Mouse (Mus musculus) brown adipose tissue, adult 24 weeks (tissue): Measurements from ENCODE around the gene Fam71f1. TPM values are rescaled to one million over a fixed set of nuclear protein-coding genes. Genes with fewer than 3 reads are reported as not detected.
"Not testable (repeated sequence)": the region's sequence is repeated elsewhere in the genome, so short reads cannot be mapped to it uniquely, and the experiment has no call there.

Experiments
- H3K27ac ChIP-seq: fragments of 200-500 bp; replicated peaks from 2 replicates; pipeline ENCODE4 v1.5.1; 2012; ENCODE audit warnings: low read depth, mild to moderate bottlenecking, low read length
- H3K4me1 ChIP-seq: fragments of 200-500 bp; 2 replicates; pipeline ENCODE4 v1.6.1; 2012; ENCODE audit warnings: low read length, mixed read lengths; ENCODE audit not compliant: control insufficient read depth, insufficient read depth, insufficient read length
- H3K4me3 ChIP-seq: fragments of 200-500 bp; 2 replicates; pipeline ENCODE4 v1.5.1; 2012; ENCODE audit warnings: low read depth, mild to moderate bottlenecking, low read length, moderate library complexity; ENCODE audit not compliant: insufficient read depth
- polyA plus RNA-seq: library from polyadenylated mRNA; stranded (reverse); fragments of >200 nt; gene quantifications from 2 replicates; pipeline ENCODE4 v1.2.4, GENCODE M21; 2012; ENCODE audit not compliant: missing spikeins, insufficient read depth, insufficient read length

Fam71f1 gene
- polyA plus RNA-seq, 1 experiment = not detected

GRCm38 (mm10) chr6:29308846-29309605, 9.9 kb upstream of the Fam71f1 start:
- Histone ChIP-seq H3K4me1 (no peaks in the 10 kb centered on the region), H3K4me3 (no peak overlapping the region), H3K27ac (no peak overlapping the region)

- Histone ChIP-seq H3K27ac (no peak overlapping the region), H3K4me3 (no peak overlapping the region), H3K4me1 (no peaks in the 10 kb centered on the region)
Measured at GRCm38 (mm10) chr6:29313690-29314202, 5.2 kb upstream of the Fam71f1 start.

- Histone ChIP-seq H3K4me1 (no peaks in the 10 kb centered on the region), H3K27ac (no peak overlapping the region), H3K4me3 (no peak overlapping the region)
Measured at GRCm38 (mm10) chr6:29317286-29317685, 1.7 kb upstream of the Fam71f1 start.

DNA sequence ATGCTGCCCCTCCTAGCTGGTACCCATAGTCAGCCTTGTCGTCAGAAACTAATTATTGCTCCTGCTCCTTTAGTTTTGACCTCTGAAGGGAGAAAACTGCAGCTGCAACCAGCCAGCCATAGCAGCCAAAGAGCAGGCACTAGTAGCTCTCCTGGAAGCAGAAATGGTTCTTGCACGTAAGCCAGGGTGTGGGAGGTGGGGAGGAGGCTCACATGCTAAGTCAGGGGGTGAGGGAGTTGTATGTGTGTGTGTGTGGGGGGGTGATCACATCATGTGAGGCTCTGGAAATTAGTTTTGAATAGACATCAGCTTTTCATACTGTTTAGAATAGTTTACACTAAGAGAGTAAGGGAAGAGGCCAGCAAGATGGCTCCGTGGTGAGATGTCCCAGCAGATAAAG, 999 bp upstream of the Fam71f1 start:
- Histone ChIP-seq H3K4me1 (no peaks in the 10 kb centered on the region), H3K27ac (no peak overlapping the region), H3K4me3 (no peak overlapping the region)

GRCm38 (mm10) chr6:29321586-29321985, 2.6 kb downstream of the Fam71f1 start:
- no peaks in the 10 kb centered on the region for H3K4me1 ChIP-seq
- H3K4me3 ChIP-seq = no peak overlapping the region
- H3K27ac ChIP-seq = no peak overlapping the region

DNA sequence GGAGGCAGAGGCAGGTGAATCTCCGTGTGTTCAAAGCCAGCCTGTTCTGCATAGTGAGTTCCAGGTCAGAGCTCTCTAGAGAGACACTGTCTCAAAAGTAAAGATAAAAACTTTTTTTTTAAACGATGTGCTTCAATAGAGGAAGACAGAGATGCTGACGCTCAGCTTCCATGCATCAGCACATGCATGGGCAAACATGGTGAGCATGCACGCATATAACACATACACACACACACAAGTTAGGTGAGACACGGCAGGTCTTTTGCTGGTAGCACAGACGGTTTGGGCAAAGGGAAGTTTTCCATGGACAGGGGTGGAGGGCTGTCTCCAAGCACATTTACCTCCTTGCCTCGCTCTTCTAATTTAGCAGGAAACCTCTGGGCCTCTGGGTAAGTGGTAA, 3.2 kb downstream of the Fam71f1 start:
- H3K4me1 ChIP-seq = no peaks in the 10 kb centered on the region
- no peak overlapping the region for H3K27ac ChIP-seq
- no peak overlapping the region for H3K4me3 ChIP-seq

DNA sequence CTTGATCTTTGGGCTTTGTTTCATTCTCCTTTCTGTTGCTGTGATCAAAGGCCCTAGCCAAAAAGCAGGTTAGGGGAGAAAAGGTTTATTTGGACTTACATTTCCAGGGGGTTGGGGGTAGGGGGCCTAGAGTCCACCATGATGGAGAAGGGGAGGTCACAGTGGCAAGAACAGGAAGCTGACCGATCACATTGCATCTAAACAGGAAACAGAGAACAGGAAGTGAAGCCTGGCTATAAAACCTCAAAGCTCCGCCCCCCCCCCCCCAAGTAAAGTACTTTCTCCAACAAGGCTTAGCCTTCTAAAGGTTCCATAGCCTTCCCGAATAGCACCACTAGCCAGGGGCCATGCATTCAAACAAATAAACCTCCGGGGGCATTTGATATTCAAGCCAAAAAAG, 3.8 kb downstream of the Fam71f1 start:
- H3K27ac ChIP-seq = no peak overlapping the region
- H3K4me1 ChIP-seq = no peaks in the 10 kb centered on the region
- H3K4me3 ChIP-seq = no peak overlapping the region

DNA sequence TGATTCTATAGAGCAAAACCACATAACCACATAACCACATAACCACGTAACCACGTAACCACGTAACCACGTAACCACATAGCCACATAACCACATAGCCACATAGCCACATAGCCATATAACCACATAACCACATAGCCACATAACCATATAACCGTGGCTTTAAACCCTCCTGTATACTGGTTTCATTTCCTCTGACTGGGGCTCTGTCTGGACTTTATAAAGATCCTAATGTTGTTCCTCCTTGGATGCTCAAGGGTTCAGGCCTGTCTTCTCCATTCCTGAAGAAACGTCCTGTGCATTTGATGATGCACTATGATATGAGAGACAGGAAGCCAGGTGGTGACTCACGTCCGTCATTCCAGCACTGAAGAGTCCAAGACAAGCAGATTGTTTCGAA, 8.0 kb downstream of the Fam71f1 start:
- no peaks in the 10 kb centered on the region for H3K4me1 ChIP-seq
- H3K27ac ChIP-seq = no peak overlapping the region

DNA sequence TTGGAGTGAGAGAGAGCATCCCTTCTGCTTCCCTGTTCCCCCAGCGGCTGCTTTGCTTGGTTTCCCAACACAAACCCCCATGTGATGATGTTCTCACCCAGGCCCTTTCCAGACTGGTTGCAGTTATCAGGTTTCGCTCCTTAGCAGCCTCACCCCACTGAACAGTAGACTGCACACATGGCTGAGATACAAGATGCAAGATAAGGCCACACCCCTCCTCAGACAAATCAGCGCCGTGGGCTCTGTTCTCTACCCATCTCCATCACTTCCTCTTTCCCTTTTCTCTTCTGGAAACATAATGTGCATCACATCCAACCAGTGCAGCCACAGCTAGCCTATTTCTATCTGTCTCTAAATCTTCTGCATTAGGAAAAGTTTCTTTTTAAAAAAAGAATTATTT, 10.6 kb downstream of the Fam71f1 start:
- Histone ChIP-seq H3K4me3 (no peak overlapping the region), H3K4me1 (no peaks in the 10 kb centered on the region)

More for the DNA sequence above, 8.0 kb downstream of the Fam71f1 start:
- H3K4me3 ChIP-seq = no peak overlapping the region

DNA sequence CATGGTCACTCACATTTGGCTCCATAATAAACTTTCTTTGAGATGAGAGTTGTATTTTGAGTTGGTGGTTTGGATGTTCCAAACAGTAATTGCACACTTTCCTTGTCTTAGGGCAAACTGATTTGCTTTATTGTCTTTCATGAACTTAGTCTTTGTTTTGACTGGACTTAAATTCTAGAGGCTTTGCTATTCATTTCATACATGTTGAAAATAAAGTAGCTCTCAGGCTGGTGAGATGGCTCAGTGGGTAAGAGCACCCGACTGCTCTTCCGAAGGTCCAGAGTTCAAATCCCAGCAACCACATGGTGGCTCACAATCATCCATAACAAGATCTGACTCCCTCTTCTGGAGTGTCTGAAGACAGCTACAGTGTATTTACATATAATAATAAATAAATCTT, 27.6 kb downstream of the Fam71f1 start:
- not testable (repeated sequence) for H3K4me3 ChIP-seq, H3K4me1 ChIP-seq, H3K27ac ChIP-seq

More for the DNA sequence above, 10.6 kb downstream of the Fam71f1 start:
- no peak overlapping the region for H3K27ac ChIP-seq

GRCm38 (mm10) chr6:29347189-29347588, 28.2 kb downstream of the Fam71f1 start:
- Histone ChIP-seq H3K27ac (peak overlapping the region; percentile 80), H3K4me1 (peaks cover 3% of the 10 kb centered on the region), H3K4me3 (peak overlapping the region; percentile 59)

- peaks cover 7% of the 10 kb centered on the region for H3K4me1 ChIP-seq
- peak within 1 kb of the TSS; percentile 95 for H3K4me3 ChIP-seq
- H3K27ac ChIP-seq = peak within 1 kb of the TSS; percentile 87
Measured at GRCm38 (mm10) chr6:29347665-29348370, 28.9 kb downstream of the Fam71f1 start, which contains the start of gene Calu. Calu (plus strand) TSS chr6:29348069.

- Histone ChIP-seq H3K27ac (peak overlapping the region; percentile 87), H3K4me1 (peaks cover 8% of the 10 kb centered on the region), H3K4me3 (peak overlapping the region; percentile 95)
Measured at GRCm38 (mm10) chr6:29348371-29348724, 29.4 kb downstream of the Fam71f1 start.

DNA sequence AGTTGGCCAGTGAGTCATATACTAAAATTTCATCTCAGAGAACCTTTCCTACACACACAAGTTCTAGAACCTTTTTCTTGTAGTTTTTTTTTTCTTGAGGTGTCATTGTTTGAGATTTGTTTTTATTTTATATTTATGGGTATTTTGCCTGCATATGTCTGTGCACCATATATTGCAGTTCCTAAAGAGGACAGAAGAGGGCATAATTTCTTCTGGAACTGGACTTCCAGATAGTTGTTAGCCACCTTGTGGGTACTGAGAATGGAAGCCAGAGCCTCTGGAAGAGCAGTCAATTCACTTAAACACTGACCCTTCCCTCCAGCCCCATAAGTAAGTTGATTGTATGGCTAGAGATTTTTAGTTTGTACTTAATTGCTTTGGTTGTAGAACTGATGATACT, 32.7 kb downstream of the Fam71f1 start:
- Histone ChIP-seq H3K4me1 (peaks cover 8% of the 10 kb centered on the region), H3K4me3 (no peak overlapping the region), H3K27ac (no peak overlapping the region)

- Histone ChIP-seq H3K4me1 (peaks cover 8% of the 10 kb centered on the region), H3K27ac (no peak overlapping the region)
Measured at GRCm38 (mm10) chr6:29352816-29353215, 33.9 kb downstream of the Fam71f1 start.

DNA sequence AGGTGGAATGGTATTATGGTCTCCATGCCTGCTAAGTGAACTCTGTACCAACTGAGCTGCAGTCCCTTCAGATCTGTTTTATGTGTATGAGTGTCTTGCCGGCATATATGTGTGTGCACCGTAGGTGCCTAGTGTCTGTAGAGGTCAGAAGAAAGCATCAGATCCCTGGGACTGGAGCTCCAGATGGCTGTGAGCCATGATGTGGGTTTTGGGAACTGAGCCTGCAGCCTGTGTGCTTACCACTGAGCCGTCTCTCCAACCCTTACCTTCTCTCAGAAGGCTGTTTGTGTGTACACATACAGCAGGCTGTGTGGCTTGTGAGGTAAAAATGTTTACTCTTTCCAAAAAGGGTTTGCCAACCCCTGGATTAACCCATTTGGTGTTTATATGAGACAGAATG, 40.4 kb downstream of the Fam71f1 start:
- H3K27ac ChIP-seq = no peak overlapping the region
- H3K4me3 ChIP-seq = no peak overlapping the region

More at GRCm38 (mm10) chr6:29352816-29353215, 33.9 kb downstream of the Fam71f1 start:
- H3K4me3 ChIP-seq = no peak overlapping the region

More for the DNA sequence above, 40.4 kb downstream of the Fam71f1 start:
- H3K4me1 ChIP-seq = no peaks in the 10 kb centered on the region; the same call in 1 of the 2 replicates
